In the genomic region with DNA sequence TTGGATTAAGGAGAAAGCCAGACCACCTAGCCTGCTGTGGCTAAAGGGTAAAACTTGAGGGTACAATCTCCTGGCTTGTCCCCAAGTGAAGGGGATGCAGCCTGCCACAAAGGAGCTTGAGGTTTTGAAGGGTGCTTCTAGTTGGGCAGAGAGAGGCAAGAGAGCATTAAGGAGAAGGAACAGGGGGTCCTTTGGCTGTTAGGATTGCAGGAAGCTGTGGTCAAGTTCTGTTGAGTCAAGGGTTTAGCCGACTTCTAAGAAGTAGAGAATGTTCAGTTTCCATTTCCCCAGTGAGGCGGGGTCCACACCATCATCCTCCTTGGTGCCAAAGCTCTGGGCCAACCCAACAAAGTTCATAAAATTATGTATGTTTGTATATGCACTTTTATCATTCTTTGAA, we compare ENCODE assay signal across 13 mouse cellular contexts.
"Had no signal": no experiment of that assay in that cellular context is flagged by ENCODE, and none has a peak within 500 bp of the region (broad histone marks: within the 10 kb centered on the region; RNA-seq: fewer than 3 reads in every experiment).

No protein-coding gene starts in this region.

- H3K4me1 ChIP-seq: kidney, embryonic 15.5 days; limb, embryonic 15.5 days; lung, embryonic 15.5 days; midbrain, embryonic 15.5 days; neural tube, embryonic 12.5 days; stomach, embryonic 15.5 days had no signal

- H3K27ac ChIP-seq: kidney, embryonic 15.5 days; limb, embryonic 15.5 days; liver, embryonic 12.5 days; lung, embryonic 15.5 days; midbrain, embryonic 15.5 days; neural tube, embryonic 12.5 days; stomach, embryonic 15.5 days had no signal

- ATAC-seq: liver, embryonic 12.5 days; midbrain, embryonic 15.5 days had no signal

- H3K4me3 ChIP-seq: kidney, embryonic 15.5 days; limb, embryonic 15.5 days; liver, embryonic 12.5 days; lung, embryonic 15.5 days; megakaryocyte, embryonic 14.5 days; midbrain, embryonic 15.5 days; neural tube, embryonic 12.5 days; stomach, embryonic 15.5 days had no signal

- DNase-seq: kidney, adult 18-20 months; kidney, postnatal 14 days; layer of hippocampus, postnatal 36 days; thymus, adult 2 months; thymus, postnatal 25 days had no signal
